Mouse (Mus musculus) CD4-positive helper T cell, adult 2 months (primary cell): ENCODE results near the gene Tns3.

Experiments
- DNase-seq: peaks from one replicate; pipeline ENCODE4 v3.0.0-alpha.2; 2012; ENCODE audit warnings: low read depth, missing footprints, low spot score

Gene Tns3

DNA sequence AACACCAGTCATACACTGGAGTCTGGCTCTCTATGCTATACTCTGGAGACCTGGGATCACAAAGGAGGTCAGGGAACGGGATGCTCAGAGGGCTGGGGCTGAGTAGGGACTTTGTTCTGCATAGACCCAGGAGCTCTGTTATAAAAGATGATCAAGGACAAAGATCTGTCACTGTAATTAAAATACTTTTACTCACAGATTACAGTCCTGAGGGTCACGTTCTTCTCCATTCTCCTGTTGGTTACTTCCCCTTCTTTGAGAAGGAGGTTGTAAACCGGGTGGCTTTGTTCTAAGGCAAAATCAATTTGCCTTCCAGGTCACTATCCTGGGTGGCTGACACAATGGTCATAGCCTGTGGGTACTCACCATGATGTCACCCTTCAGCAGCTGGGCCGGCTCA lies 133.8 kb downstream of the Tns3 start:
- no peak for DNase-seq

DNA sequence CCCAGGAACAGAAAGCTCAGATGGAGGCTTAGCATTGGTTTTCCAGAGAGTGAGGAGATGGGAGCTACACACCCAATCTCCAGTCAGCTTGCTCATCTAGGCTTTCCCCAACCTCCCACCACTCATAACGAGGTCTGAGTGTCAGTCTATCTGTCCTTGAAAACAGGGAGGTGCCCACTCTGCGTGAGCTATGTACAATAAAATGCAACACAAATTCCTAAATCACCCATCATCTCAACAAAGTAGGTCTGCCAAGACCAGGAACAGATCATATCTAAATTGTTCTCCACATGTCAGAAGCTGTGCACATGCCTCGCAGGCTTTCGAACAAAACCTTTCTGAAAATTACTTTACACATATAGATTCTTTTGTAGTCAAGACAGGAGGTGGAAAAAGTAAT lies 134.3 kb downstream of the Tns3 start:
- no peak for DNase-seq

DNA sequence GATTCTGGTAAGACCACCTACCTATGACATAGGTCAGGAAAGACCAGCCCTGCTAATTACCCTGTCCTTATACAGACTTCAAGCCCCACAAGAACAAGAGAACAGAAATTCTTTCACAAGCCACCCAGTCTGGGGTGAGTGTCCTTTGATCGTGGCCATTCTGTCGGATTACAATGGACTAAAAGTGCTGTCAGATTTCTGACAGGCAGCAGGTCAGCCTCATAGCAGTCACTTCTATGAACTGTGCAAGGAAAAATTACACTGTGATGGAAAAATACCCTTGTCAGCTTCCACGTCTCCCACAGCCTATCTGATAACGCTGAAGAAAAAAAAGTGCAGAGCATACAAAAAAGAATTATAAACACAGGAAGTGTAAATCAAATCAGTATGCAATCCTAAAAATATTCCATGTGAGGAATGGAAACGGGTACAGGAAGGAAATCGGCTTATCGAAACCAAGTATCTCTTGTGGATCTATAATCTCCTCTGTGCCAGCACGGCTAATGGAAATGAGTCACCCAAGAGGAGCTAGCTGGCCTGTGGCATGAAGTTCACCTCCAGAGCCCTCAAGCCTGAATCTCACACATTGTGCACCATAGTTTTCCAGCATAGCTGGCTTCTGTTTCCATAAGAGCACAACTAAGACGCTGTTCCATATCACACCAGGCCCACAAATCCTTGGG lies 138.7 kb downstream of the Tns3 start:
- no peak for DNase-seq

DNA sequence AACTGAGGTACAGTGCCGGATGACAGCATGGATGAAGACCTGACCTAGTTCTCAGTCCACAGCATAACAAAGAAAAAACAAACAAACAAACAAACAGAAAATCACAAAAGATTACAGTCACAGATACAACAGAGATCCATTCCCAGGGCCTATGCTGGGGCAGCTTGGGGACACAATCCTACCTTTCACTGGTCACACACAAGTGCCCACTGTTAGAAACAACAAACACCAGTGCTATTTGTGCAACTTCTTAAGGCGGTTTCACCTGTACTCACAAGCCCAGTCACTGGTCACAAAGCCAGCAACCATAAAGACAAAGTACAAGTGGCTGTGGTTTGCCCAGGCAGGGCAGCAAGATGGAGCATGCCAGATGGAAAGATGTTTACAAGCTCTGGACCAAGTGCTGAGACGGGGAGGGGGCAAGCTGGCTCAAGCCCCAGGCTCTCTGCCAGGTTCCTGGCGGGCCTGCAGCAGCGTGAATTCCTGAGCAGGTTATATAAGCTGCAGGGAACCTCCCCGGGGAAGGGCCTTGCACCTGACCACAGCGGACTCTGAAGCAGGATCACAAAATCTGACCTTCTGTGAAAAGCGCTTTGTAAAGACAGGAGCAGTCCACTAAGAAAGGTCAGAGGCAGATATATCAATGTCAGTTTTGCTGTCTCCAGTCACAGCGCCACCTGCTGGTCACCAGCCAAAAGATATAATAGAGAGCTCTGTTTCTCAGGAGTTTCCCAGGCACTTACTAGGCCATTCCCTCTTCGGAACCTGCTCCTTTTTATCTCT lies 140.8 kb downstream of the Tns3 start:
- DNase-seq: no peak

DNA sequence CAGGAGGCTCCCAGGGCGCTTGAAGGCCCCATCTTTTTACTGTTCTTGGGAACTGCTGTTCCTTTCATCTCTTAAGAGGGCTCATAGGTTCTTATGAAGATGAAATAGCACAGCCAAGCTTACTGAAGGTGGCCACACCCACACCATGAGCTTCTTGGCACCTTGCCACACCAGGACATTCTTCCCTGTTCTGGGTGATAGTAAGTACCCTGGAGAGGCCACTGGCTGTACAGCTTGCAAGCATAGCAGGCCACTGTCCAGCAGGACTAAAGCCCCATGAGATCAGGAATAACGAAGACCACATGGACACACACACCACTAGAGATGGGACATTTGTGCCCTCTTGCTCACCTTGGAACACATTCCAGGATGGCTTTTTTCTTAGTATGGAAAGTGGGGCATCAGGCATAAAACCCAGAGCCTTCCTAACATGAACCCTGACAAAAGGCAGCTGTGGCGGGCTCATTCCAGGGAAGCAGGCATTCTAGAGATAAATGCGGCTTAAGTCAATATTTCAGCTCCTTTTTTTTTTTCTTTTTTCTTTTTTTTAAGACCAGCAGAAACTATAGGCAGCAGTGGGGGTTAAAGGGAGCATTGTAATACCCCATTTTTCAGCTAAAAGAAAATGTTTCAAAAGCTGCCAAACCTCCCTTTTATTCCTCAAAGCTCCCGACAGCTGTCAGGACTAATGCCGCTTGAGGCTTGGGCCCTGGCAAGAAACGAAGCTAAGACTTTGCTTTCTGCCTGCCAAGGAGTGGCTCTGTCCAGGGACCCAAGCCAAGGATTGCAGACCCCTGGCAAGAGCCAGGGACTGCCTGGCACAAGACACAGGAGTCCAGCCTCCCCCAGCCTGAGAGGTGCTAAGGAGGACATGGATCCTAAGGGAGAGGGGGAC lies 150.7 kb downstream of the Tns3 start:
- no peak for DNase-seq

DNA sequence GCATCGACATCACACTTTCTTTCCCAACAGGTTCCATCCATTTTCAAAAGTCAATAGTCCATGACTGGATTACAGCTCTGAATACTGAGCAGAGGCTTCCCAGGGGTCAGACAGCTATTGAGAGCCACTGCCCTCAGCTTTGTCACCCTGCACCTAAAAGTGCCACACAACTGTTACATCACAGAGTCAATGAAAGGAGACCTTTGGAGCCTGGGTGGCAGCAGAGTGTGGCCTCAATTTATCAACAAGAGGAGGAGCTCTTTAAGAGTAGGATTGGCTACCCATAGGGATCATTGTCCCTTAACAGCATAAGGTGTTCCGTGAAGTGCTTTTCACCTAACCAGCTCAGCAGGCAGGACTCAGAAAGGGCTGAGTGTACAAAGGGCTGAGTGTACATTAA lies 154.0 kb downstream of the Tns3 start:
- DNase-seq: no peak

DNA sequence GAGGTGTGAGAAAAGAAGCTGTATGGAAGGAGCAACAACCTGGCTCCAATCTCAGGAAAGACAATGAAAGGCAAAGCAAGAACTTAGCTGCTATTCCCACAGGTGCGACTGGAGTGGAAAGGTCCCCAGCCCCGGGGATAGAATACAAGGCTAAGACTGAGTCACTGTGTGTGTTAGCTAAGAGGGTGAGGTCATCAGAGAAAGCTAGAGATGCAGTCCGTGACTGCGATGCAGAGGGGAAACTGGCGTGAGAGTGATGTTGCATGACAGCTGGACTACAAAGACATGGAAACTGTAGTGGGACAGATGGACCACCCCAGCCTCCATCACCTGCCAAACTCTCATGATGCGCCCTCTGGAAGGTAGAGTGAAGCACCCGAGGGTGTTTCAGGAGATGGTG lies 154.7 kb downstream of the Tns3 start:
- DNase-seq: no peak

DNA sequence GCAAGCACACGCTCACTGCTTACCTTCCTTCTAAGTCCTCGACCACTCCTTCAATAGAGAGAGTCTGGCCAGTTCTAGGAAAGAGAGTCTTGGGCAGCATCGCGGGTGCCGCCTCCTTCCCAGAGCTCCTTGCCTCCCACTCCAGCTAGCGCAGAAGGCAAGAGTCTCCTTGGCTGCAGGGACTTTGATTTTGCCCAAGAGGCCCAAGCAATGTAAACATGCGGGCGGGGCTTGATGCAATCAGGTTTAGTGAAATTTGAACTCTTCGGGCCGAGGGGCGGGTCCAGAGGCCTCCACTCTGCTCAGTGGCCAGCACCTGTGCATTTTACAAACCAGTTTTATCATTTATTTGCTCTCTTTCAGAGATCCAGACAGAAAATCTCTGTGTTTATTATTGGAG lies 160.6 kb downstream of the Tns3 start:
- no peak for DNase-seq

DNA sequence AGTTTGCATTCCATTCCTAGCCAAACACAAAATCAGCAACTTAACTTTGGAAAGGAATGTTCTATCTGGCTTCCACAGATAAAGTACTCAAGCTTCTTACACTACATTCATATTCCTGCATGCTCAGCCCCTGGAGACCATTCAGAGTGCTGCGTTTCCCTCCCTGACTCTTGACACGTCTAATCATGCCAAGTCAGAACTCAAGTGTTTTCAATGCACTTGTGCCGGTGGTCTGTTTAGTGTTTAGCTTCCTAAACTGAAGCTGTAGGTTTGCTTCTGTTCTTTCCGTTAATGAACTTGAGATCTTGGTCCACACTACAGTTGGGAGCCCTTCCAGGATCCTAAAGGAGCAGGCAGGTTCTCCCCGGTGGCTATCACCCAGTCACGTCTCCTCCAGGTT lies 163.5 kb downstream of the Tns3 start:
- no peak for DNase-seq

DNA sequence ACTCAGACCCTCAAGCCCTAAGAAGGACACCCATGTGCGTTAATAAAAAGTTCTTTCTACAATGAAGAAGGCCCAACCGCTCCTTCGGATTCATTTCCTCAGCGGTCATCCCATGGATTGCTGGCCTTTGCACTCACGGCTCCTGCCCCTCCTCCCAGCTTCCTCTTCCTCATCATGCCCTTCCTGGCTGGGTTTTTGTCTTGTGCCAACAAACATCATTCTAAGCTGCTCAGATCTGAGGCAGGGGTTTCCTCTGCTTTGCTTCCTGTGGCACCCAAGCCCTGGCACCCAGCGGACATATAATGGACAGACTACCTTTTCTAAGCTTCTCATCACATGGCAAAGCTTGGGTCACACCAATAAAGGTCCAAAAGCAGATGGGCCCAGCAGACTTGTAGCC lies 167.2 kb downstream of the Tns3 start:
- no peak for DNase-seq

DNA sequence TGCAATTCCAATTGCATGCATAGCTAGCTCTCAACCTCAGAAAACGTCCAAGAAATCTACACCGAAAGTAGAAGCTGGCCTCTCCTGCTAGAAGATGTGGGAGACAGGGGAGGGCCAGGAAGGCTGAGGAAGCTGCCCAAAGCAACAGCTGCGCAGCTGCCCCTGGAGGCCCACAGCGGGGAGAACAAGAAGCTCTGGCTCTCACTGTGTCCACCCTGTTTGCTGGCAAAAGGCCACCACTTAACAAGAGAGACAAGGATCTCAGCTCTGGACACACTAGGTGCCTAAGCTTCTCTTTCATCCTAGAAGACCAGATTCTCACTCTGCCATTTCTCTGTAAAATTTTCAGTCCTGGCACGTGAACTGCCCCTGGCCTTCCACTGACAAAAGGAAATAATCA lies 167.6 kb downstream of the Tns3 start:
- no peak for DNase-seq

DNA sequence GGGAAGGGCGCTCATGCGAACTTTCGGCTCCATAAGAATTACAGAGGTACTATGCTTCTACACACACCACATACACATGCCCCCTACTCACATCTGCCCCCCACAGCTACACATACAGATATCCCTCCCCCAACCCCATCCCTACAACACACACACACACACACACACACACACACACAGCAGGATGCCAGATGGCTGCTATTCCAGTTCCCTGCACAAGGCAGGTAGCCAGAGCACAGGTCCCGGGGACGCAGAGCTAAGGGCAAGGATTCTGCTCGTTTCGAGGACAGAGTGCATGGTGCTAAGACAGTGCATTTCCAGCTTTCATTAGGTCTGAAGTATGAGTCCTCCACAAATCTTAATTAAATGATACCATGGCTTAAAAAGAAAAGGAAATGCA lies 168.5 kb downstream of the Tns3 start:
- no peak for DNase-seq

DNA sequence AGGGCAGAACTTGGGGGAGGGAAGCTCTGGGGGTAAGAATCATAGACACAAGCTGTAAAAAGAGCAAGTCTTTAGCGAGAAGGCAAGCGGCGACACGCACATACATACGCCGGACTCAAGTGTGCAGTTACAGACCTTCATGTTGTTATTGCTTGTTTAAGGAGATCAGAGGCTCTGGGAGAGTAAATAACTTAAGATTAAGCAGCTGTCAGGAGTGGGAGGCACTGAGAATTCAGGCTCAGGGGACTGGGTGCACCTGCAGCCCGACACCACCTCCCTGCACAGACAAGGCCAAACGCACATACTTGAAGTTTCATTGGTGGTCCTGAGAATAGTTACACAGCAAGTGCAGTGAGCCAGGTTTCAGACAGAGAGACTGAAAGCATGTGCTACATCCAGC lies 169.3 kb downstream of the Tns3 start:
- DNase-seq: no peak

DNA sequence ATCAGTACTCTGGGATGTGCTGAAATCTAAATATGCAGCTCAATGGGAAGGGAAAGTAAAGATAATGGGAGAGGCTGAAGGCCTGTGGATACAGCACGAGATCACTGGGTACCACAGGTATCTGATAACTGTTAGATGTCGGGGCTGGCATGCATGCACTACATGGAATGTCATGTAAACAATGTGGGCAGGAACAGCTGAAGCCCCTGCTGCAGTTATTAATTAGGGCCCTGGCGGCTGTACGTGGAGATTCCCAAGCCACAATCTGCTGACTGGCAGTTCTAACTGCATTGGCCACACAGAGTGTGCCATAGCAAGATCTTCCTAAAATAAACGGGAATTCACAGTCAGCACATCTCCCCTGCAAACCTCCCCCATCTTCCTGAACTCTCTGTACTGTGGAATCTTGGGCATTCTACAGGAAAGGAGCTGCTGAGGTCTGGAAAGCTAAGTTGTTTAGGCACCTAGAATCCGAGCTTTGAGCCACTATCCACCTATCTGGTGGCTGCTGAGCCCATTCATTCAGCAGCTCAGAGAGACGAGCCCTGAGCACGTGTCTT lies 170.3 kb downstream of the Tns3 start:
- no peak for DNase-seq

DNA sequence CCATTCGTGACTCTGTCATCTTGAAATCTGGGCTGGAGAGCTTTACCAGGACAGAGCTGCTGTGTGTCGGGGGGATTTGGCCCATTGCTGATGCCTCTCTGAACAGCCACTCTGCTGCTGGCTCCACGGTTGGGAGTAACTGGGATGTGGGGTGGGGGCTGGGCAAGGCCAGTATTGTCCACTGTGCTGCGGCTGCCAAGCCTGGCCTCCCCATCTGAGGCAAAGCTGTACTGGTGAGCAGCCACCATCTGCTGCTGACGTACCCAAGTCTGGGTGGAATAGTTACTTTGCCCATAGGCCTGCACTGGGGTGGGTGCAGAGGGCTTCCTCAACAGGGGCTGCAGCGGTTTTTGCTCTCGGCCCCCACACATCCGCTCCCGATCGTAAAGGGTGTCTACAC lies 172.0 kb downstream of the Tns3 start:
- no peak for DNase-seq

DNA sequence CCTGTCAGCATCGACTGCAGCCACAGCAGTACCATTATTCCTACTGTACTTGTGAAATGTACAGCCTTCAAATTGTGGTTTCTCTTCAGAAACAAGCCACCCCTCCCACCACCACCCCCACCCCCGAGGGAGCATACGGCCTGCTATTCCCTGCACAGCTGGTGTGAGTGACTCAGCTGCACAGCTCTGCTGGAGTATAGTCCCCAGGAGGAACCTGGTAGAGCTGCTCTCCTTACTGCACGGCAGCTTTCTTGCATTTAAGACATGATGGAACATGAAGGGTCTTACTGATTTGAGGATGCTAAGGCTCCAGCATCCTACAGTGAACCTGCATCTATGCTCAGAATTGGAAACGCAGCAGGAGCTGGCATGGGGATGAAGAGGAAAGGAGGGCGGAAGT lies 176.1 kb downstream of the Tns3 start:
- DNase-seq: no peak

DNA sequence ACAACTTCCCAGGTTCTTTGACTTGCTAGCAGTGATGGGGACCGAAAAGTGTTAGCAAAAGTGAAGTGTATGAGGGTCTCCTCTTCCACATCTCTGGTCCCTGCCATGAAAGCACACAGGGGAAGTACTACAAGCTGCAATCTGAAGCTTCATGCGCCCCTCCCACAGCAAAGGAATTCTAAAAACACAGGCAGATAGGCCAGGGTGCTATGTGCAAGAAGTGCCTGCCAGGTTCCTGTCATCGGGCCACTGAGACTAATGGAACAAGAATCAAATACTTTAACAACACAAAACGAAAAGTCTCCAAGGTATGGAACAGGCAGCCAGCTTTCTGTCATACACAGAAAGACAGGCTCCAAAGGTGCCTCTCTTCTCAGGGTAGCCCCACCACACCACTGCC lies 177.8 kb downstream of the Tns3 start:
- no peak for DNase-seq

DNA sequence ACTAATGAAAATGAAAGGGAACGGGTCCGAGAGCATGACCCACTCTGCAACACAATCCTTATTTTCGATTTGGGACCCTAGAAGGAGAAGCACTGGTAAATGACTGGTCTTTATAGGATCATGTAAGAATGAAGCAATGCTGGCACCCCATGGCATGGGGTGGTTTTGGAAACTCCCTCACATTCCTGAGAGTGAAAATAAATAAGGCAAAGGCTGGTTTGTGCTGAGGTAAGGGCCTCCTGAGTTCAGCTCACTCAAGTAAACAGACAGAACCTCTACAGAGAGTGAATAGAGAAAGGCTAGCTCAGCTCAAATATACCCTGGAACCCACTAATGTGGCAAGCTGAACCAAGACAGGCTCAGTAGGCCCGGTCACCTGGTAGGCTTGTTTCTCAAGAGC lies 179.8 kb downstream of the Tns3 start:
- no peak for DNase-seq

DNA sequence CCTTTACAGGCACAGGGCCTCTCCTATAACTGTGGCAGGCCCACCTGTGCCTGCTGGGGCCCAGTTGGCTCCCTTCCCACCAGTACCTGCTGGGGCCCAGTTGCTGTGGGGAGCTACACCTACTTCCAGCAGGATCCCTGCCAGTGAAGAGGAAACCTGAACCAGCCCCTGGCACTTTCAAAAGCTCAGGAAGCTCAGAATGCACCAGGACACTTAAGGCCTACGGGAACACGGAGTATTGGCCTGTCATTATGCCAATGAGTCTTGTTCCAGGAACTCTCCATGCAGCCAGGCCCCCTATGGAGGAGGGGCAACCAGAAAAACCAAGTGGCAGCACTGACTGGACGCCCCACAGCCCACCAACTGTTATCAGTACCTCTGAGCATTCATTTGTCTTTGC lies 181.6 kb downstream of the Tns3 start:
- DNase-seq: no peak

DNA sequence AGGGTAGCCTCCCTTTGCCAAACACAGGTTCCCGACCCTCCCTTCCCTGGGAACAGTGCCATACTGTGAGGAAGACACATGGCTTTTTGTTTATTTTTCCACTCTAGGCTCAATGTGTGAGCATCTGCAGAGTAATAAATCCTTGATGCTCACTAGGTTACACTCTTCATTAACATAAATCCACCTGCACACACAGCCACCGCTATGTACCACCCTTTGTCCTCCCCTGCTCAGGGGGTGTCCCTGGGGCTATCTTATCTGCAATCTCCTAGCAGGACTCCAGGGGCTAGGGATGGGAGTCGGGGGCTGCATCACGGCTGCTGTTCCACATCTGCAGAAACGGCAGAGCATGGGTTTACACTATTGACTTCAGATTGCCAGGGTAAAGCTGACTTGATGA lies 182.4 kb downstream of the Tns3 start:
- DNase-seq: no peak

DNA sequence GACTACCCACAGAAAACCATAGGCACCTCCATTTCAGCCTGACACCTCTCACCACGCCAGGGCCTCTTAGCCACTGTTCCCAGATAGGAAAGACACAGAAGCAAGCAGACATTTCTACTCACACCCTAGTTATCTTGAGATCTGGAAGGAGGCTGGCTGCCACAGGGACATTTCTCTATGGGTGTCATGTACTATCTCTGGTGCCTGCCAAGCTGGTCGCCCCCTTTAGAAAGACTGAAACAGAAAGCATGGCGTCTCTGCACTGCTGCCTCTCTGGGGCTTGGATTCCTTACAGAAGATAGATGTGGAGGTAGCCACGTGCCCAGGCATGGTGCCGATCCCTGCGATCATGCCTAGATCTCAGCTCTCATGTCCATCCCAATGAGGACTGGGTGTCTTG lies 182.8 kb downstream of the Tns3 start:
- no peak for DNase-seq

DNA sequence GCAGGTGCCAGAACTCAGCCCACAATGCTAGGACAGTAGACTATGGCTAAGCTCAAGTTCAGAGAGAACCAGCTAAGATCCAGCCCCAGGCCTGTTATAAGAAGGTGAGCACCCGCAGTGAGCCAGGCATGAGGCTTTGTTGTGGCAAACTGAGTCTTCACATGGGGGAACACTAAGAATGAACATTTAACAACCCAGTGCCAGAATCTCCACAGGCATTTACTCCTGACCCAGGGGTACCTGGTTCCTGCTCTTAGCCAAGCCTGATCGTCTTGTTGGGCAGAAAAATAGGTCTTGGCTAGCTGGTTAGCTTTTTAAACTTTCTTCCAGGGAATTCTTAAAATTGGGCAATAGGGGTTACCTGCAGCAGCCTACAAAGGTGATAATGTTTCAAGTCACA lies 184.5 kb downstream of the Tns3 start:
- no peak for DNase-seq
